Mouse (Mus musculus) 3T3-L1 (cell line): ENCODE data around the gene Olfr875.
A peak's percentile ranks its signal among the peaks of the same experiment; 100 is the strongest.
"Not testable (repeated sequence)": the region's sequence is repeated elsewhere in the genome, so short reads cannot be mapped to it uniquely, and the experiment has no call there.

ENCODE experiments used
- DNase-seq: peaks from one replicate; pipeline ENCODE4 v3.0.0-alpha.2; 2015; ENCODE audit warnings: low read depth, low spot score

Gene Olfr875

DNA sequence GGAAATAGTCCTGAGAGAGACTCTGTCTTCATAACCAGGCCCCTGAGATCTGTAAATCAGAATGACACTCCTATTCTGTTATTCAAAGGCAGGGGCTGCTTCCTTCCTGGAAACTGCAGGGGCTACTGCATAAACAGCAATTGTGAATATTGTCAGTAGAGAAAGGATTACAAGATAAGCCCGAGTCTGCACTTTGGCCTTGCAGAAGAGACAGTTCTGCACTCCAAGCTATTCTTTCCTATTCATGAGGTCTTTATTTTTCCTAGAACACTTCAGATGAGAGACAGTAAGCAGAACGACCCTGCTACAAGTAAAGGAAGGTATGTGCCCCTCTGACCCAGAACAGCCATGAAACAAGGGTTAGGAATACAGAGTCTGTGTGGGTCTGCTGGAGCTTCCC is at the start of gene Olfr875:
Gene Olfr875, plus strand, starts transcription at position 99 of the 400 bp plus-strand sequence.
- no peak for DNase-seq

DNA sequence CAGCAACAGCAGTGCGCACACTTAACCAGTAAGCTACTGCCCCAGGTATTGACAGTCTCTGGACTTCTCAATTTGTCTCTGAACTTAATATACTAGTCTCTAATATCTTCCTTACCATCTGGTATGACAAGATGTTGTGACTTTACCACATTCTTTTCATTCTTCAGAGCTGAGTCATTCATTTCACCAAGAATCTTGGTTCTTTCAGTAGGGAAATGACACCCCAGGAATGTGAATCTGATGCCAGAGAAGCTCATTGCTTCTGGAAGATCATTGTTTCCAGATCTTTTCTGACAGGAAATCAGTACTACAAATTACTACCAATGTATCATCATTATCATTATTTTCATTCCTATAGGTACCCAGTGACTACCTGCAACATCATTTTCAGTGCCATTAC is 37.3 kb upstream of the Olfr875 start:
- DNase-seq: peak; percentile 89

DNA sequence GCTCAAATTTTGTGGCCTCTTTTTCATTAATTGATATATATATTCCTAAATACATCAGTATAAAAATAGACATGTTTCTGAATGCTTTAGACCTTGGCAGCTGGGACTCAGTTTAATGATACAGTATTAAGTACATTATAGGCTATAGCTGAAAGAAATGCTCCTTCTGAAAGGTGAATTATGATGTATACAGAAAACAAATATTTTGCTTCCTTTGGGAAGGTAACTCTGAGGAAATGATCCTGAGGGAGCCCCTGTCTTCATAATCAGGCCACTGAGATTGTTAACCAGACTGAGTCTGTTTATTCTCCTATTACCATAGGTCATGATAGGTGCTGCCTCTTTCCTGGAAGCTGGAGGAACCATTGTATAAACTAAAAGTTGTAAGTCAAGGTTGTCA is 26.9 kb upstream of the Olfr875 start, which contains the start of gene Olfr874:
Gene Olfr874, plus strand, starts transcription at position 301 of the 400 bp plus-strand sequence.
- no peak for DNase-seq

DNA sequence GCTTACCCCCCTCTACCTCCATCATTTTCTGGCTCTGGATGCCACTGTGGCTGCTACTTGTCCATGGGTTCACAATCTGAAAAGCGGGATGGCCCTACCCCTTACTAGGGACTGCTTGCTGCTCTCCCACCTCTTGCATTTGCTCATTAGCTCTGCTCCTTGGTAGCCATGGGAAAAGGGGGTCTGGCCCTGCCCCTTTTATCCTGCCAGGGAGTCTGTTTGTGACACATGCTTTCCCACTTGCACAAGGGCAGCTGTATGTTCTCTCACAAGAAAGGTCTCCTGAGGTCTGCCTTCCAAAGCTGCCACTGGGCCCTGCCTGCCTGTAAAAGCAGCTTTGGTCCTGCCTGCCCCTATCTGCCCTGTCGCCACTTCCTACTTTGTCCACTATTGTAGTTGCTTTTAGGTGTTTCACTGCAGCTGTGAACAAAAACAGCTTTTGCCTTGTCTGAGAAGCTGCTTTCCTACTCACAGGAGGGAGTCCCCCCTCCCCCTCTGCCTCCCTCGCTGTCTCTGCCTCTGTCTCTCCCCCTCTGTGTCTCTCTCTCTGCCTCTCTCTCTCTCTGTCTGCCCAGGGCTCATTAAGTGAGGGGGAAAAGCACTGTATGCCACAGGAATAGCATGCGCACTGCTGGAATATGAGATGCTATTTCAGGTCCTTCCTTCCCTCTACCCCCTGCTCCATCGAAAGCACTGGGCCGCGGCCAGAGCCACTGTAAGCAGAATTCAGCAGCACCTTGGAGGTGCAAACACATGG is 21.2 kb upstream of the Olfr875 start:
- no peak for DNase-seq

DNA sequence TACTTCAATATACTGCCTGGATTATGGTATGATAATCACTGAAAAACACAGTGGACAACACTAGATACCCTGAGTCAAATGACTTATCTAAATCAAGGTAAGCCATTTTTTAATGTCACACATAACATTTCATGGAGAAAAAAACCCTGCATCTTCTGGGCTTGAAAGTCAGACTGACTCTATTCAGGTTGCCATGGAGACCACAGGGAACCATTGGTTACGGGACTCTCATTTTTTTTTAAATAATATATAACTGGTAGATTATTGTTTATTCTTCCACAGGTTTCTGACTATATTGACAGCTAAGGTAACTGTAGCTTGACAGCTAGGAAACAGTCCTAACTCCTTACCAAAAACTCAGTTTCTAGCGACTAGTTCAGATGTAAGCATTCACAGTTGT is 20.2 kb upstream of the Olfr875 start:
- DNase-seq: no peak

DNA sequence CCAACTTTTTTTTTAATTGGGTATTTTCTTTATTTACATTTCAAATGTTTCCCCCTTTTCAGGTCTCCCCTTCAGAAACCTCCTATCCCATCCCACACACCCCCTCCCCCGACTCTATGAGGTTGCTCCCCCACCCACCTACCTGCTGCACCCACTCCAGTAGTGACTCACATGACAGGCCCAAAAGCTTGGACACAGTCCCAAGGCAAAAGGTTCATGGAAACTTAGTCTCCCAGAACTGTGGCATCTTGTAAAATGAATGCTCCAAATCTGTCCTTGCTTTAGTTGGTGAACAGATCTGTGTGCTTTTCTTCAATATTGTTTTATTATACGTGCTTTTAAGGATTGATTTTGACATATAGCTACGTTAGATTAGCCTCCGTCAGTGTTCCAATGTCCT is 19.7 kb upstream of the Olfr875 start:
- DNase-seq: no peak

DNA sequence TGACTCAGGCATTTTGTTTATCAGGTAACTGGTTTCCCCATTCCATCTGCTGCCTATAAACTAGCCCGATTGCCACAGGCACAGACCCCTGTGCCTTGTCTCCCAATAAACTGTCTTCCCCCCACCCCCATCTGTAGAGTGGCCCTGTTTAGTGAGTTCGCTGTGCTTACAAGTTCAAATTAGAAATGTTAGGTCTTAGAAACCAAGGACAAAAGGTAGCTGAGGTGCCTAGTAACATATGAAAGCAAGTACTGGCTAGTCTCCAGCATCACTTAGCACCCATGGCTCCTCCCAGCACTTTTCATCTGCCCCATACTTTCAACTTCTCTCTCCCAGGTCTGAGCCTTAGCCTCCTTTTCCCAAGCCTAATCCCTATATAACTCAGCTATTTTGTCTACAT is 9.9 kb upstream of the Olfr875 start:
- DNase-seq: no peak

DNA sequence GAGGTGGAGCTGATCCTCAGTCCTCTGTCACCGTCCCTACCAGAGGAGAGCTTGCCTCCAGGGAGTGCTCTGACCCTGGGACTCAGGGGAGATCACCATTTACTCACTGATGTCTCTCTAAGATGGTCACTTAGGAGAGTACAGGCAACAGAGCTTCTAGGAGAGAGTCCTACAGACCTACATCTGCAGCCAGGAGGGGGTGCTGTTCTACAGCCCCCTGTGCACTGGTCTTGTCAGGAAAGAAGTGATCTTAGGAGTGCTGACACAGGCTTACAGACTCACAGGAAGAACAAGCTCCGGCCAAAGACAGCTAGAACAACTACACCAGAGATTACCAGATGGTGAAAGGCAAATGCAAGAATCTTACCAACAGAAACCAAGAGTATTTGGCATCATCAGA is 9.1 kb upstream of the Olfr875 start:
- DNase-seq: peak; percentile 24

DNA sequence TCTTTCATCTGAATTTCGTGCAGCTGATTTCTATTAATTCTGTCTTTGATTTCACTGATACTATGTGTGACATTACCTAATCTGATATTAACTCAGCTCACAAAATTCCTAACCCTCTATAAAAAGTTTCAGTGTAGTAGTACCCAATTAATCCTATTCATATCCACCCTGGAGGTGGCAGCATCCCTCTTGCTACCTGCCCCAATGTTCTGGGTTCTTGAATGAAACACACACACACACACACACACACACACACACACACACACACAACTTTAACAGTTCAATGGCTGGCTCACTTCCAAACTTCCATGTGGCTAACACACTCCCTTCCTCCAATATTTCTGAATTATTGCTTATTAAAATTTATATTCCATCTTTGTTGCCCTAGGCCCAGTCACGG is 996 bp upstream of the Olfr875 start:
- DNase-seq: no peak

DNA sequence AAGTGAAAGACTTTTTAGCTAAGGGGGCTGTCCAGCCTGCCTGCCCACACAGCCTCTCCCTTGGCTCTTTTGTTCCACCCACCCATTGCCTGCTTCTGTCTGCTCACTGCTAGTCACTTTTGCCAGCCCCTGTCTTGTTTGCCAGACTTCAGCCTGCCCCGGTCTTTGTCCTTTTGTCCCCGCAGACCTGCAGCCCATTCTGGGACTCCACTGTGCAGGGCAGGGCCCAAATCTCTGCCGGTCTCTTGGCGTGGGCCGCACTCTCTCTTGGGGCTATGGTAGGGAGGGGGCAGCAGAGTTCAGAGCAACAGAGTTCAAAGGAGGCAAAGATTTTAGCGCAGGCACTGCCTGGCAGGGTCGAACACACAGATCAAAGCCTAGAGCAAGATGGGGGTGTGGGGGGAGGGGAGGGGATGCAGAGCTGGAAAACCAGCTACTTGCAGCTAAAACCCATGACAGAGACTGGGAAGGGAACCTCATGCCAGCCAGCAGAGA is 11.2 kb downstream of the Olfr875 start:
- no peak for DNase-seq

DNA sequence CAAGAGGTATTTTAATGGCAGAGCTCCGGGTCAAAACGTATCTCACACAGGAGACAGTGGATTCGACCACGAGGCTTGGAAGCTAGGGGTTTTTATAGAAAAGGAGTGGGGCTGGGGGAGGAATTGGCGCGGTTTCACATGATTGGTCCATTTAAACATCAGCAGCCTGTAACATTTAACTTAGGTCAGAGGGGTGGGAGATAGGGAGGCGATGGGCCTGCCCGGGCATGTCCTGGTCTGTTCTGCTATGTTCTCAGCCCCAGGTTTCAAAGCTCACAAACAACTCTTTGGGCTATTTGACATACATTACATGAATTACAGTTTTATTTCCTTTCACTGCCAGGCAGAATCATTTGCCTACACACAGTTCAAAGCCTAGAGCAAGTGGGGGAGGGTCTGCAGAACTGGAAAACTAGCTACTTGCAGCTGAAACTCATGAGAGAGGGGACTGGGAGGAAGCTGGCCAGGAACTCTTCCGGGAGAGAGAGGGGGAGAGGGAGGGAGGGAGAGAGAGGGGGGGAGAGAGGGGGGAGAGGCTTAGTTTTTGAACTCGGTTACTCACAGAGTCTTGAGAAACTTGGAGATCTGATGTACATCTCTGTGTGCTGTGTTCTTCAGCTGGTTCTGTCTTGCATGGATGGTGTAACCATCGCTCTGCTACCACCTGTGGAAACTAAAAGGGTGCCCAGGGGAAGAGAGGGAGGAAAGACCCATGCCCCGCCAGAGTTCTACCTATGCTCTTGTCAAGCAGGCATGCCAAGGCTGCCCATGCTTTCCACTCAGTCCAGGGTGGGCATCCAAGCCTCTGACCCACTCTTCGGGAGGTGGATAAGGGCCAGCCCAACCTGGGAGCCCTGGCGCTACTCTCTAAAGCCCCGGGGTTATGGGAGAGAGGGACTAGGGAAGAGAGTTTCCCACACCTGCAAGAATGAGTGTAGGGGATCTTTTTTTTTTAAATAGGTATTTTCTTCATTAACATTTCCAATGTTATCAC is 12.0 kb downstream of the Olfr875 start:
- DNase-seq: not testable (repeated sequence)

DNA sequence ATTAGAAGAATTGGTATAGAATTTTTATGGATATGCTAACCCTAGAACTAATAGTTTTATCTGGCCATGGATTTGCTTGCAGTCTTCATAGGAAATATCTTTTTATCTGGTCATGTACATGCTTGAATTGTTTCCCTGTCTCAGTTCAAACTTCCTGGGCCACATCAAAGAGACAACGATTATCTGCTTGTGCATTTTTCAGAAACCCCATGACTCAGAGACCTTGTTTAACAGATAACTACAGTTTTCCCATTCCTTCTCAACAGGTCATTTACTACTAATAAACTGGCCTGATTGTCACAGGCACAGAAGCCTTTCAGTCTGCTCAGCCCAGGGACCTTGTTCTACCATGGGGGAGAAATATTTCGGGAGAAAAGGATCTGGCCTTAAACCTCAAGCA is 14.8 kb downstream of the Olfr875 start:
- DNase-seq: peak; percentile 32

DNA sequence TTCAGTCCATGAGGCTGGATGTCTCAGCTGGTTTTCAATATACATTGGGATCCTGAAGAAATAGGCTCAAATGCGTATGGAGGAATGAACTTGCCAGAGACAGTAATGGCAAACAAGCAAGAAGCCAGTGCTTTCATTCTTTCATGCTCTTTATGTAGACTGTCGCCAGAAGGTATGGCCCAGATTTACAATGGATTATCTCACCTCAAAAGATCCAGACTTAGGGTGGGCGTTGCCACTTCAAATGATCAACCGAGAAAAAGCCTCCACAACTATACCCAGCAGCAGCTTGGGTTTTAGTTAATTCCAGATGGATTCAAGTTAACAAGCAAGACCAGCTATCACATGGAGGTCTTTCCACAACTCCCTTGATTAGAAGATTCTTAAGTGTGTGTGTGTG is 30.4 kb downstream of the Olfr875 start:
- DNase-seq: no peak

DNA sequence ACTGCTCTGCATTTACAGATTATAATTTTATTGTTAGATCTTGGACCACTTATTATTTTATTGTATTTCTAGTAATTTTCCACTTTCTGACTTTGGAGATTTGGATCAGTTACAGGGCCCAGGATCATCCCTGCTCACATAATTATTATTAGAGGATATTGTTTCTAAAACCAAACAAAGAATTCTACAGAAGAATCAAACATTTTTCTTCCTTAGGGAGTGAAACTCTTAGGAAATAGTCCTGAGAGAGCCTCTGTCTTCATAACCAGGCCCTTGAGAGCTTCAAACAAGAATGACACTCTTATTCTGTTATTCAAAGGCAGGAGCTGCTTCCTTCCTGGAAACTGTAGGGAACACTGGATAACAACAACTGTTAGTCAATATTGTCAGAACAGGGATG is 31.1 kb downstream of the Olfr875 start, which contains the start of gene Olfr876:
Gene Olfr876, plus strand, starts transcription at position 301 of the 400 bp plus-strand sequence.
- no peak for DNase-seq

DNA sequence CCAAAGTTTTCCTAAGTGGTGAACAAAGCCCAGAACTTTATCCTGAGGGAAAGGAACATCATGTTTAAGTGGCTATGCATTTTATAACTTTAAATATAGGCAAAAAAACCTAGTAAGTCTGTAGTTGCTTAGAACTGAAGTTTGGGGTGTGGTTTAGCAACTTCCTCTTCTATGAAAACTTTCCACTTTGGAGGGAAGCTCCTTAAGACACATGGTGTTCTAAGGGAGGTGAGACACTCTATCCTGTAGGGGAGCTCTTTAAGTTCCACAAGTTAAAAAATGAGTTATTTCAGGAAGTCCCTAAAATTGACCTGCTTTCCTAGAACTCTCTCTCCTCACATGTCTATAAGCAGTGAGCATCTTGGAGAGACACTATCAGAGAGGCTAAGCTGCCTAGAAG is 35.6 kb downstream of the Olfr875 start:
- peak; percentile 41 for DNase-seq

DNA sequence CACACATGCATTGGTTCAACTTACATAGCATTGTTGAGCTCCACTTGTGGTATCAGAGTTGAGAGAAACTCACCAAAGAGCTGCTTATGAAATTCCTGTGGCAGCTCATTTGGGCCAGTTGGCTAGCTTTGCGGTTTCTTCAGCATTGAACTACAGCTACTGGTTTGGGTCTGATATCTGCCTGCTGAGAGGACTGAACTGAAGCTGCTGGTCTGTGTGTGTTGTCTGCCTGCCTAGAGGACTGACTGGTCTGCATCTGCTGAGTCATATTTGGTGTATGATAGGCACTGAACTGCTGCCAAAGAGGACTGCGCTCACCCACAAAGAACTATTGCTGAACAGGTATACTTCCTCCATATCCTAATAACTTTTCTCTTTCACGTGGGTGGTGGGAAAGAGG is 36.8 kb downstream of the Olfr875 start:
- DNase-seq: peak; percentile 82

DNA sequence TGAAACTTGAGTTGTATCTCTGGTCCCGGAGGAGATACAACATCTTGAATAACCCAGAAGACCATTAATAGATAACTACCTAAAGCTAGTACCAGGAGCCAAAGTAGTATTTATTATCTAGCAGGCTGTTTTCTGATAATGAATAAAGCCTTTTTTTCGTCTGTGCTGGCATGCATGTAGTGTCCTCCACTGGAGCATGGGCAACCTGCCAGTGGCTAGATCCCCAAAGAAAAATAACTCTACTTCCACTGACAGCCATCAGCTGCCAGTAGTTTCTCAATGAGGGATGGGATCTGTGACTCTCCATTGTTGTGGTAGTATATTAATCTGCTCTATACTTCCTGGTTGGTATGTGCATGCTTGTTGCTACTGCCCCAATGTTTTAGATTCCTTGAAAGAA is 37.3 kb downstream of the Olfr875 start:
- peak; percentile 59 for DNase-seq

DNA sequence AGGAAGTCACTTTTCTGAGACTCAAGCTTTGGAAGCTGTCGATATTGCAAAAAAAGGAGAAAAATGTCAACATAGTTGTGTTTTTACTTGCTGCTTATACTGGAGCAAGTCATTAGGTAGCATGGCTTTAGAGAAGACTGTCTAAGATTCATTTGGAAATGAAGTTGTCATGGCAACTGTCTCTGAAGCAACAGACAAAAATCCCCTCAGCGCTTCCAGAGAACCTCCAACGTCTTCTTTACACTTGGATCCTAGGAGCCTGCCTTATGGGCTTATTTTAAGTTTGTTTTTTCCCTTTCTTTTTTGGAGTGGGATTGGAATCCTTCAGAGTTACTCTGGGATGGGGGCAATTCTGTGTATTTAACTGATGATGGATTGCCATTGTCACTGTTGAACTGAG is 43.0 kb downstream of the Olfr875 start:
- DNase-seq: no peak
